Mouse (Mus musculus) B cell, adult 67 days (primary cell): Measurements from ENCODE around the gene Prl3d3. TPM values are rescaled to one million over a fixed set of nuclear protein-coding genes. Genes with fewer than 3 reads are reported as not detected.

Source experiments
- total RNA-seq, 2 experiments: library from RNA; stranded (reverse); gene quantifications; 4 replicates each; pipeline ENCODE4 v1.2.4; 2023

Gene Prl3d3
- not detected for total RNA-seq

GRCm38 (mm10) chr13:27156490-27156889 lies at the start of gene Prl3d3:
Prl3d3 (plus strand) TSS chr13:27156790.

GRCm38 (mm10) chr13:27121398-27121797 lies 35.2 kb upstream of the Prl3d3 start, which contains the start of gene Prl3d2:
Prl3d2 (plus strand) TSS chr13:27121698.

DNA sequence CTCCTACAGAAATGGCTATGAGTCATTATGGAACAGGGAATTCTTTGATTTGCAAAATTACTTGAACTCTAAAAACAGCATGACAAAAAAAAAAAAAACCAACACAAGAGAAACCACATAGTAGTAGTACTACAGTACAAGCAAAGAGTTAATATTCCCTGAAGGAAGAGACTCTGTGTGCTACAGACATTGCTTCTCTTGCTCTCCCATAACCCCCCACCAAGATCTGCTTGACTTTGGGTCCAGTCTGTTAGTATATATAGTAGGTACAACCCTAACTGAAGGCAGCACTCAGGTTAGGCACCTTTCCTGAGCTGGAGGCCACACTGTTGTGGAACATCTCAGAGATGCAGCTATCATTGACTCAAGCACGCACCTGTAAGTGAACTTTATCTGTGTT lies 39.8 kb downstream of the Prl3d3 start, which contains the start of gene Prl3c1:
Prl3c1 (plus strand) TSS at position 301 of the 400 bp plus-strand sequence.

Other genes with a start within 250 kb of the Prl3d3 start
- not detected for gene Prl, start 99.2 kb upstream of the Prl3d3 start, total RNA-seq
- gene Prl3d1, start 62.6 kb upstream of the Prl3d3 start, total RNA-seq = not detected
- gene Prl3d2, start 35.1 kb upstream of the Prl3d3 start, total RNA-seq = not detected
- gene Prl3c1, start 39.9 kb downstream of the Prl3d3 start, total RNA-seq = not detected
- gene Prl3b1, start 85.1 kb downstream of the Prl3d3 start, total RNA-seq = not detected
- not detected for gene Prl3a1, start 102.6 kb downstream of the Prl3d3 start, total RNA-seq
- not detected for gene Prl6a1, start 155.8 kb downstream of the Prl3d3 start, total RNA-seq
- gene Prl8a2, start 188.9 kb downstream of the Prl3d3 start, total RNA-seq = not detected
- not detected for gene Prl2b1, start 234.1 kb downstream of the Prl3d3 start, total RNA-seq